Mouse (Mus musculus): ENCODE data around the gene Mllt3.
A peak's percentile ranks its signal among the peaks of the same experiment; 100 is the strongest.

Gene Mllt3

GRCm38 (mm10) chr4:87826336-87826735, 206.8 kb downstream of the Mllt3 start:
- no peak for DNase-seq (ENCODE audit: low spot score)

DNA sequence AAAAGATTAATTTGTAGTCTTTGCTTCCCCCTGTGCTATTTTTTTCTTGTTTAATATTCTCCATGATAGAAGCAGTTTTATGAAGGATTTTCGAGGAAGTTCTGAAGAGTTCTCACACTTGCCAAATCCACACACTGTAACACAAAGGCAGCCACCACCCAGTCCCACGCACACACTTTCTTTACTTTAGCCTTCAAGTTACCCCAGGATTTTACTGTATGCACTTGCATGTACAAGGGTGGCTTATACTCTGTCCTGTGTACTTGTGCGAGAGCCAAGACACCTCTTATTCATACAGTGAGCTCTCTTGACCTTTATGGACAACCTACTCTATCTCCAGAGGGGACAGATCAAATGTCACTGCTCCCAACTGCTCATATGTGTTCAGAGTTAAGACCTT, 209.5 kb downstream of the Mllt3 start:
- DNase-seq (ENCODE audit: low spot score) = no peak

DNA sequence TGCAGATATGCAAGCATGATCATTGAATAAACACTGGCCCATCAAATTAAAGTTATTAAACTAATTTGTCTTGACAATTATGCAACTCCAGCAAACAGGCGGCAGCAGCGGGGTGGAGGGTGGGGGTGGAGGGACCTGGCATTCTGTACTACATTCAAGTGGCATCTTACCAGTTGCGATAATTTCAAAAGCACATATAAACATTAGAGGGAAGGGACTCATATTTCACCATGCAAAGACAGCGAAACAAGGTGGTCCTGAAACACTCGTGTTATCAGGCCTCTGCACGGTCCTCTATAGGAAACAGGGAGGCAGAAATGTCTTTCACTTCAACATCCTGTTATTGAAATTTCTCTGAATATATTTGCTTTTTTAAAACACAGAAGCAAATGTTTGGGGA, 210.0 kb downstream of the Mllt3 start:
- DNase-seq (ENCODE audit: low spot score) = no peak

DNA sequence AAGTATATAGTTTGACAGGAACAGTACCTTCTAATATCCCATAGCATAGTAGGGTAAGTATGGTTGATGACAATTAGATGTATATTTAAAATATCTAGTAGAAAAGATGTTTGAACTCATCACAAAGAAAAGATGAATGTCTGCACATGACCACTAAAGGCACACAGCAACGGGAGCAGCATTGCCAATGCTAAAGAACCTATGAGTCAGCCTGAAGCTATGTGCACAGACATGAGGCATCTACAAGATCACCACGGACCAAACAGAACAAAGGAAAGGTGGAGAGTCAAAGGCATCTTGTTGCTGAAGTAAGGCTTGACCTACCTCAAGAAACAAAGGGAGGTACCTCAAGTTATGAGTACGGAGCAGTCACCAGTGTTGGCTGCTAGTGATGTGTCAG, 212.3 kb downstream of the Mllt3 start:
- no peak for DNase-seq (ENCODE audit: low spot score)

DNA sequence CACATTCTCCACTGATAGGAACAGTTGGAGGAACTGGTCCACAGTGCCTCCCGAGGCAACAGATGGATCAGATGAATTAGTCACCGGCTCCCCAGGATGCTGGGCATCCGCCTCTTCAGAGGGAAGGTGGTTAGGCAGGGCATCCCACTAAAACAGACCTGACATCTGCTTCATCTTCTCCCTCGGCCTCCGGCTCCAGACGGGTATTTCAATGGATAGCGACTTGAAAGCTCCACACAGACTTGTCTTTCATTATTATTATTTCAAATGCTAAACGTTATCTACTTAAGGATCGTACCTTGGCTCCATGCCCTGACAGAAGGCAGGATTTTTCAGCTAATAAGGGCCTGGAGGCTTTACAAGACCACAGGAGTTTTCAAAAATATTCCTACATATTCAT, 214.0 kb downstream of the Mllt3 start:
- no peak for DNase-seq (ENCODE audit: low spot score)

GRCm38 (mm10) chr4:87818276-87818675, 214.9 kb downstream of the Mllt3 start:
- DNase-seq (ENCODE audit: low spot score) = no peak

GRCm38 (mm10) chr4:87815465-87816108, 217.6 kb downstream of the Mllt3 start:
- DNase-seq (ENCODE audit: low spot score) = no peak

GRCm38 (mm10) chr4:87811899-87812298, 221.3 kb downstream of the Mllt3 start:
- no peak for DNase-seq (ENCODE audit: low spot score)

- no peak for DNase-seq (ENCODE audit: low spot score)
These were observed 226.8 kb downstream of the Mllt3 start for GRCm38 (mm10) chr4:87806196-87806987.

DNA sequence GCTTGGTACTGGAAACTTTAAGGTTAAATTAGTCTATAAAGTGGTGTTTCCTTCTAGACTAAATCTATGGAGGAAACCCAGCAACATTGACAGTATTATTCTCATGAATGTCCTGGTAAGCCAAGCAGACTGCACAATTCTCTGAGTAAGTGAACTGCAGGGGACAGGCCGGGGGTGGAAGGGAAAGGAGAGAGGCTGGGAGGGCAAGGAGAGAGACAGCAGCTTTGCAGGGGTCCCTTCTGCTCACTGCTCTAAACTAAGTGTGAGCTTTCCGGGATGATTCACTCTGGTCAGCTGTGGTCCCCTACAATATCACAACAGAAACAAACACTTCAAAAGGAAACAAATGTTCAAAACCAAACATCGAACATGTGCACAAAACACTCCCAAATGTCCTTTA, 228.6 kb downstream of the Mllt3 start:
- no peak for DNase-seq (ENCODE audit: low spot score)

DNA sequence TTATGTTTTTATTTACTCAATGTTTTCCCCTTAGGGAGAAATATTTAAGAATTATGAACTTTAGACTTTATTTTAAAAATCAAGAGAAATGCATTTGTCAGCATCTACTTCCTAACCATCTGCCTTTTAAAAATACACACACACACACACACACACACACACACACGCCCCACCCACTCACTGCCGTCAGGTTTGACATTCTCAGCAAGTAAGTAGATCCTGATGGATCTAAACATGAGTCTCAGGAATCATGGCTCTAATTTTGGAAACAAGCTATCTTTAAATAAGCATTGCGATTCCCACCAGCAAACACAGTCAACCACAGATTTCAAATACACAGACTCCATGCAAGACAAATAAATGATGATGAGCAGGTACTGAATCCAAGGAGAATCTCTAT, 229.9 kb downstream of the Mllt3 start:
- DNase-seq (ENCODE audit: low spot score) = no peak

- no peak for DNase-seq (ENCODE audit: low spot score)
These were observed 231.0 kb downstream of the Mllt3 start for GRCm38 (mm10) chr4:87802140-87802539.

GRCm38 (mm10) chr4:87801332-87801731, 231.8 kb downstream of the Mllt3 start:
- DNase-seq (ENCODE audit: low spot score) = no peak

DNA sequence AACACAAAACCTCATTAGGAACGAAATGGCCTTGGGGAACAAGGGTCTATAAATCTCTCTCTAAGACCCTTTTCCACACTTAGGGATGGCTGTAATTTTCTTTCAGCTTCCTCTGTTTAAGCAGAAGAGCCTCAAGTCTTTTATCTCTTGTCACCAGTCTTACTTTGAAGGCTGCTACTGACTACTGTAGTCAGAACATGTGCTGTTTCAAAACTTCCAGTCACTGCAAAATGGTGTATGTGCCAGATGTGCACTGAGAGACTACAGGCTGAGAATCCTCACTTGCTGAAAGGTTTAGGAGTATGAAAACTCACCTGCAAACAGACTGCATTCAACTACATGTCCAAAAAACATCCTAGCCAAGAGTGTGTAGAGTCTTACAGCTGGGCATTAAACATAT, 232.9 kb downstream of the Mllt3 start:
- DNase-seq (ENCODE audit: low spot score) = no peak

DNA sequence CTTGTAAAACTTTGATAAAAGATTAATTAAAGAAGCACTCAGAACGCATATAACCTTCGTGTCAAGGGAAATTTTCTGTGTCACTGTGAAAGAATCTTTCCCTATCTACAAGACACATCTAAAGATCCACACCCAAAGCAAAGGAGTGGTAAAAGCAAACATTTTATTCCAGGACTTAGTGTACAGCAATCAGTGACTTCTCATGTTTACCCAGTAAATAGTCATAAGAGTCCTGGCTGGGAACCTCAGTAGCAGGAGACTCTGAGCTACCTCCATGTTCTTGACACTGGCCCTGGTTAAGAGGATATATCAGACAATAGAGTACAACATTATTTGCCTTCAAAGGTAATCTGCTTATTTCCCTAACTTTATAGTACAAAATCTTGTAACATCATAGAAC, 233.7 kb downstream of the Mllt3 start:
- DNase-seq (ENCODE audit: low spot score) = no peak

DNA sequence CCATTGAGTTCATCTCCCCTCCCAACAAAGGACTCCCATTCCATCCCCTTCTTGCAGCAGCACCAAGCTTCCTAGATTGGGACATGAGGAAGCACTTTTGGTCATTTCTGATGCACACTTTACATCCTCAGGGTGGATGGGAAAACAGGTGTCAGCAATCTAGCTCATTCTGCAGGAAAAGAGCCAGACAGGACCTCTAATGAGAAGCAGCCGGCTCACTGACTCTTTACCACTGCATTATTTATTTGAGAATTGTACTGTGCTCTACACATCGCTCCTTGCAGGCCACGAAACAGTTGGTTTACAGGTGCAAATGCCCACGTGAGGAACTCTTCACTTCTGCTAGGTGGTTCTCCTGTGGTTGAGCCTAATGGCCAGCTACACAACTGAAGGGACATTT, 237.9 kb downstream of the Mllt3 start:
- DNase-seq (ENCODE audit: low spot score) = no peak

- no peak for DNase-seq (ENCODE audit: low spot score)
These were observed 238.9 kb downstream of the Mllt3 start for GRCm38 (mm10) chr4:87794216-87794615.

GRCm38 (mm10) chr4:87792511-87792910, 240.7 kb downstream of the Mllt3 start:
- DNase-seq (ENCODE audit: low spot score) = no peak

- no peak for DNase-seq (ENCODE audit: low spot score)
These were observed 243.7 kb downstream of the Mllt3 start for GRCm38 (mm10) chr4:87789446-87789845.

- DNase-seq (ENCODE audit: low spot score) = peak; percentile 30
These were observed 244.5 kb downstream of the Mllt3 start for GRCm38 (mm10) chr4:87788691-87789090.

DNA sequence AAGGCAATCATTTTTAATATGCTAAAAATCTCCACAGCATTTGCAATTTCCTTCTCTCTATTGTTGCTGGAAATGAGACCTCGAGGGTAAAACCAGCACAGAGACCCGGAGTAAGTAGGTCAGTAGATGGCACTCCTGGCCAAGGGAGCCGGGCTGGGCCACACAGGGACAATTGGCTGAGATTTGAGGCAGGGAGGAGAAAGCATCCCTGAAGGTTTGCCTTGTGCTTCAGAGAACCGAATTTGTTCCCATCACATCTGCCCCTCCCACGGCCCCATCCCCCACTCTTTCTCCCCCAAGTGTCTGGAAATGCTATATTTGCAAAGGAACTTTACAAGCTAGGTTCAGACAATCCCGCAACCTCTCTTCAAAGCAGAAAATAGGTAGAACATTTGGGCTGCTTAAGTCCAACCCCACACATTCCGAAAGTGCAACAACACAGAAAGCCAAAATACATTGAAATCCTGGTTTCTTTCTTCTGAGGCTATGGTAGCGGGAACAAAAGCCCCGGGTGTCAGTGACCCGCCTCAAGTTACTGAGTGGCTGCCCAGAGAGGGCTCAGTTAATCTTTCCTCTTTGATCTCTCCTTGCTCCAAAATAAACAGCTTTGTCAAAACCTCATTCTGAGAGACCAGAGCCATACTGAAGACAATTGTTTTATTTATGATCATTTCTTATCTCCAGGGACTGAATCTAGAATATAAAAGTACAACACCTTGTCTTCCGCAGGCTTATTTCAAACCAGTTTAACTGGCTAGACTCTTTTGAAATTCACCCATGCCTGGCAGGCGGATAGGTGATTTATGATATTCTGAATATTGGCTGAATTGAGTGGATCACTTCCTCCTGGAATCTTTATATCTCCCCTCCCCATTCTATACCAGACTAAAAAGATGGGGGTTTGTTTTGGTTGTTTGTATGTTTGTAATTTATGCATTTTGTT, 247.8 kb downstream of the Mllt3 start:
- peak; percentile 70 for DNase-seq (ENCODE audit: low spot score)

GRCm38 (mm10) chr4:87783809-87784208, 249.4 kb downstream of the Mllt3 start:
- no peak for DNase-seq (ENCODE audit: low spot score)

GRCm38 (mm10) chr4:87781971-87782370, 251.2 kb downstream of the Mllt3 start:
- DNase-seq (ENCODE audit: low spot score) = no peak
